Mouse (Mus musculus) embryo, embryonic 10.5 days (tissue): ENCODE data around the gene Cntrl.

Source experiments
- DNase-seq: peaks from one replicate; pipeline ENCODE4 v3.0.0-alpha.2; 2015; ENCODE audit warnings: low spot score

The Cntrl gene

GRCm38 (mm10) chr2:35218736-35219135 is 109.4 kb downstream of the Cntrl start:
- DNase-seq = no peak

GRCm38 (mm10) chr2:35222822-35223391 is 113.6 kb downstream of the Cntrl start:
- no peak for DNase-seq

- DNase-seq = no peak
Measured at GRCm38 (mm10) chr2:35224285-35224684, 115.0 kb downstream of the Cntrl start.

- DNase-seq = peak; percentile 54
Measured at GRCm38 (mm10) chr2:35228145-35228544, 118.9 kb downstream of the Cntrl start.
